In the genomic region with DNA sequence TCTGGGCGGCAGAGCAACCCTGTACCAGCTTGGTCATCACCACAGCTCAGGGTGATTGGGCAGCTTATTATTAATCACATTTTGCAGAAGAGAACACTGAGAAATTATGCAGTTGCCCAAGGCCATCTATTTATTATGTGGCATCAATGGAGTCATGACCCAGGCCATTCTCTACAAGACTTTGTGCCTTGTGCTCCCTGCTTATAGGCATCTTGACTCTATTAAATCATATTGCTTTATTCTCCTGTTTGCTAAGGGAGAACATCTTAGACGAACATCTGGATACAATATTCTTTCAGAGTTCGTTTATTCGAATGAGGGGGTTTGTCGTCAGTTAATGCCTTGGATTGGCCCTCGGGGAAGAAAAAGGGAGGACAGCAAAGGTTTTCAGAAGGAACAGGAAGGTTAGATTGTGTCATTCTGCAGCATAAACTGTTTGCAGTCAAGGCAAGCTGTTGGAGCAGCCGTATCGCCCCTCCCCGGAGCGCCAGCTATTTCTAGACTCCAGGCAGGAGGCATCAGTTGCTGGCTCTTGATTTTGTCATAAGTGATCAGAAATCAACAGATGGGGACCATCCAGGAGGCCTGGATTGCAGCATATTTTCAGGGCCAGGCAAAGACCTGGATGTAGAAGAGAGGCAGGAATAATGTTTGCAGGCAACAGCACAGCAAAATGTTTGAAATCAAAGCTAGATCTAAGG, we compare ENCODE assay signal across 10 mouse cellular contexts.
DNase-seq lines count a peak whose midpoint lies in the region; ATAC-seq lines count a peak whose summit lies in the region.
"Had no signal": no experiment of that assay in that cellular context is flagged by ENCODE, and none has a peak within 500 bp of the region (broad histone marks: within the 10 kb centered on the region; RNA-seq: fewer than 3 reads in every experiment).

No protein-coding gene starts in this region.

- DNase-seq in frontal cortex, postnatal 14 days (ENCODE audit: low spot score in 2 of 2) = no peak
- DNase-seq in cerebellum, adult 18-20 months = peak; percentile 82 to 92
- peak; percentile 53 for DNase-seq in forelimb bud, embryonic 11.5 days (ENCODE audit: low read depth, low spot score)
- DNase-seq in limb, embryonic 10.5 days (ENCODE audit: low spot score) = peak; percentile 52
- no peak for DNase-seq in heart, adult 18-20 months
- no peak for DNase-seq in urinary bladder, postnatal 36 days (ENCODE audit: low spot score in 2 of 2)
- DNase-seq: gastrocnemius, postnatal 25 days had no signal

- ATAC-seq in frontal cortex, adult (ENCODE audit: low TSS enrichment) = peak; percentile 57; the same call in 1 of the 2 replicates
- ATAC-seq in heart, embryonic 12.5 days (ENCODE audit: insufficient number of reproducible peaks, low FRiP score) = no peak

- peaks cover 43% of the 10 kb centered on the region for H3K4me1 ChIP-seq in limb, embryonic 10.5 days
- peaks cover 28% of the 10 kb centered on the region for H3K4me1 ChIP-seq in heart, embryonic 12.5 days (replicated peaks)
- H3K4me1 ChIP-seq: stomach, embryonic 15.5 days had no signal

- H3K36me3 ChIP-seq in limb, embryonic 10.5 days = no peaks in the 10 kb centered on the region
- H3K36me3 ChIP-seq in heart, embryonic 12.5 days = no peaks in the 10 kb centered on the region
- H3K36me3 ChIP-seq: stomach, embryonic 15.5 days had no signal

- no peak overlapping the region for H3K4me3 ChIP-seq in limb, embryonic 10.5 days
- H3K4me3 ChIP-seq in heart, embryonic 12.5 days = no peak overlapping the region
- H3K4me3 ChIP-seq: stomach, embryonic 15.5 days had no signal

- no peaks in the 10 kb centered on the region for H3K27me3 ChIP-seq in limb, embryonic 10.5 days (ENCODE audit: low read depth, poor library complexity, severe bottlenecking)
- no peaks in the 10 kb centered on the region for H3K27me3 ChIP-seq in heart, embryonic 12.5 days (replicated peaks)
- H3K27me3 ChIP-seq: stomach, embryonic 15.5 days had no signal

- WGBS in limb, embryonic 10.5 days = 29% methylated on average over 10 of the region's 10 CpGs
- WGBS in heart, embryonic 12.5 days = 53% methylated on average over 10 of the region's 10 CpGs

- H3K9ac ChIP-seq in heart, embryonic 12.5 days = no peak overlapping the region
- H3K9ac ChIP-seq: stomach, embryonic 15.5 days had no signal

- H3K4me2 ChIP-seq in heart, embryonic 12.5 days = no peak overlapping the region
- H3K4me2 ChIP-seq: stomach, embryonic 15.5 days had no signal

- H3K27ac ChIP-seq in limb, embryonic 10.5 days = peak overlapping the region; percentile 37
- no peak overlapping the region for H3K27ac ChIP-seq in heart, embryonic 12.5 days (ENCODE audit: poor library complexity, severe bottlenecking)
- H3K27ac ChIP-seq: stomach, embryonic 15.5 days had no signal

- no peaks in the 10 kb centered on the region for H3K9me3 ChIP-seq in limb, embryonic 10.5 days (replicated peaks)
- no peaks in the 10 kb centered on the region for H3K9me3 ChIP-seq in heart, embryonic 12.5 days (replicated peaks)
- H3K9me3 ChIP-seq: stomach, embryonic 15.5 days had no signal

Comparison
In these comparisons a context has a peak if more than half of its experiments do, and no peak if none do; other contexts are left out.
1. DNase-seq: peak in cerebellum, adult 18-20 months (2 of 2), forelimb bud, embryonic 11.5 days (single experiment) and limb, embryonic 10.5 days (single experiment); none in frontal cortex, postnatal 14 days (0 of 2), heart, adult 18-20 months (0 of 2) and urinary bladder, postnatal 36 days (0 of 2).